Mouse (Mus musculus): ENCODE data around the gene Gmeb1. TPM values are rescaled to one million over a fixed set of nuclear protein-coding genes. Genes with fewer than 3 reads are reported as not detected.

Gmeb1 gene
- total RNA-seq, 2 experiments from 2014 or later: 18.7 to 19.5 TPM

DNA sequence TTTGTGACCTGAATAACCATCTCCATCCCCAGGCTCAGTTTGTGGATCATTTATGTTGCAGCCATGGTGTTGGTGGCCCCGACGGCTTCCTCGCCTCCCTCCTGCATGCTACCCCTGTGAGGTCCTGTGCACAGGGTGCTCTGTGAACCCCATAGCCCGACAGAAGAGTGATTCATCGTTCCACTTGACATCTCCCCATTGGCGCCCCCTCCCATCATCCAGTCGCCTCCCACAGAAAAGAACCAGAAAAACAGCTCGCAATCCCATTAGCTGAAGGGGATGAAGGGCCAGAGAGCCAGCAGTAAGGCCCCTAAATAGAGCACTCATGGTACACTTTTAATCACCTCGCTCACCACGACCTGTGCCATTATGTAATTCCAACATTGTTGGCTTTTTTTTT is 84.9 kb downstream of the Gmeb1 start:
- peak in 1 of 2 experiments; percentile 12 for DNase-seq (ENCODE audit: low spot score in 2 of 2)

Small RNA genes lying within 50 kb of the gene (microRNA-seq; reads per million reads assigned to microRNA genes)
- not detected for gene Gm22033

Other genes with a start within 250 kb of the Gmeb1 start
- under 1 TPM in 1 of 2 experiments, not detected in 1; 0.10 TPM for gene Gm10300, start 186.9 kb downstream of the Gmeb1 start, total RNA-seq (2021)
- gene Epb41, start 186.3 kb downstream of the Gmeb1 start, total RNA-seq (2021): 10 to 100 TPM; 35.5 to 43.1 TPM
- under 1 TPM in 1 of 2 experiments, not detected in 1; 0.16 TPM for gene Oprd1, start 117.1 kb downstream of the Gmeb1 start, total RNA-seq (2021)
- 10 to 100 TPM; 44.7 to 53.4 TPM for gene Ythdf2, start 49.3 kb downstream of the Gmeb1 start, total RNA-seq (2021)
- 10 to 100 TPM; 26.6 to 29.2 TPM for gene Taf12, start 12.8 kb upstream of the Gmeb1 start, total RNA-seq (2021)
- 1 to 10 TPM; 1.0 to 1.3 TPM for gene Rab42, start 41.8 kb upstream of the Gmeb1 start, total RNA-seq (2021)
- 10 to 100 TPM; 25.0 to 26.6 TPM for gene Trnau1ap, start 67.9 kb upstream of the Gmeb1 start, total RNA-seq (2021)
- 10 to 100 TPM; 25.3 to 27.7 TPM for gene Rcc1, start 92.0 kb upstream of the Gmeb1 start, total RNA-seq (2021)
- gene Phactr4, start 160.9 kb upstream of the Gmeb1 start, total RNA-seq (2021): 10 to 100 TPM; 25.3 to 25.9 TPM
- gene Med18, start 202.3 kb upstream of the Gmeb1 start, total RNA-seq (2021): 1 to 10 TPM; 6.9 to 7.0 TPM
- 1 to 10 TPM; 2.0 to 2.8 TPM for gene Sesn2, start 248.9 kb upstream of the Gmeb1 start, total RNA-seq (2021)